Mouse (Mus musculus) monocyte, adult 59 days (primary cell): ENCODE results near the gene Olfr103. TPM values are rescaled to one million over a fixed set of nuclear protein-coding genes. Genes with fewer than 3 reads are reported as not detected.

ENCODE experiments used
- total RNA-seq, 2 experiments: library from RNA; stranded (reverse); gene quantifications; one replicate each; pipeline ENCODE4 v1.2.4; 2023

The Olfr103 gene
- total RNA-seq = not detected

DNA sequence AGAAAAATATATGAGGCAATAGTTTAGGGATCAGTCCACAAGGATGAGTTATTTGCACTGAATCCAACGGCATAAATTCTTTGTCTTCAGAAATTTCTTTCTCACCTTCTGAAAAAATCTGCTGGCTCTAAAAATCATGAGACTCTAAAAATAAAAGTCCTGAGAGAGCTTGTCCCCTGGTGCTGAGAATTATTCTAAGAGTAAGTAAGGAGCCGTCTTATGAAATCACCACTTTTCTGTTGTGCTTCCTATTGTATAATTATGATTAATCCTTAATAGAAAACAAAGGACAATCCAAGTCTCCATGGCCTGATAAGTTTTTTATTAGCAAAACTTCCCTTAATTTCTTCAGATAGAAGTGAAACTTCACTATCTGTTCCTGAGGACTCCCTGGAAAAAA is at the start of gene Olfr103:
Gene Olfr103 (minus strand): TSS at position 101 of the 400 bp plus-strand sequence.

DNA sequence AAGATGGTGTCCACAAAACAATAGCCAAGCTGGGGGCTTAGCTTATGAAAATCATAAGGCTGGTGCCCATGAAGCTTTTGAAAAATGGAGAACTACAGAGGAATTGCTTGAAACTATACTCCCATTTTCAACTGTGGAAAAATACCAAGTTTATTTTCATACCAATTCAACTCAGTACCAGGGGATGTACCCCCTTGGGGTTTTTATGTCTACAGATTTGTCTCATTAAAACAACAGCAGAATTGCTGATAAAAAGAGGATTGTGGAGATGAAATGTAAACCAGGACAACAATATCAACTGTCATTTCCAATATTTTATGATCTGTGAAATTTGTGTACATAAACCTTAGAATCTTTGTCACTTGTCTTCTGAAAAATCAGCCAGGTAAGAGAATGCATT is 39.2 kb upstream of the Olfr103 start, which contains the start of gene Olfr105-ps:
Gene Olfr105-ps (plus strand): TSS at position 301 of the 400 bp plus-strand sequence.

GRCm38 (mm10) chr17:37359282-37359681 is 19.8 kb upstream of the Olfr103 start, which contains the start of gene Olfr104-ps:
Gene Olfr104-ps (plus strand): TSS chr17:37359582.

GRCm38 (mm10) chr17:37316954-37317353 is 22.5 kb downstream of the Olfr103 start, which contains the start of gene Olfr102:
Gene Olfr102 (minus strand): TSS chr17:37317054.

GRCm38 (mm10) chr17:37304213-37304612 is 35.3 kb downstream of the Olfr103 start, which contains the start of gene Olfr101:
Gene Olfr101 (minus strand): TSS chr17:37304313.

Other genes starting within 250 kb of the Olfr103 start
- not detected for gene Olfr91, start 241.4 kb downstream of the Olfr103 start, total RNA-seq
- not detected for gene Olfr92, start 219.6 kb downstream of the Olfr103 start, total RNA-seq
- gene Olfr93, start 178.2 kb downstream of the Olfr103 start, total RNA-seq = not detected
- 10 to 100 TPM in 1 of 2 experiments, 1 to 10 TPM in 1; 6.6 to 10.8 TPM for gene Ubd, start 145.8 kb downstream of the Olfr103 start, total RNA-seq
- not detected for gene Olfr94, start 138.7 kb downstream of the Olfr103 start, total RNA-seq
- not detected for gene Olfr95, start 126.6 kb downstream of the Olfr103 start, total RNA-seq
- not detected for gene Olfr96, start 119.6 kb downstream of the Olfr103 start, total RNA-seq
- gene Olfr97, start 102.4 kb downstream of the Olfr103 start, total RNA-seq = not detected
- gene Olfr98, start 75.9 kb downstream of the Olfr103 start, total RNA-seq = not detected
- 10 to 100 TPM; 29.0 to 30.6 TPM for gene H2-M3, start 69.5 kb downstream of the Olfr103 start, total RNA-seq
- gene Olfr99, start 56.2 kb downstream of the Olfr103 start, total RNA-seq = not detected
- not detected for gene Olfr101, start 35.4 kb downstream of the Olfr103 start, total RNA-seq
- not detected for gene Olfr102, start 22.6 kb downstream of the Olfr103 start, total RNA-seq
- gene Olfr104-ps, start 19.9 kb upstream of the Olfr103 start, total RNA-seq = not detected
- not detected for gene Olfr105-ps, start 39.3 kb upstream of the Olfr103 start, total RNA-seq
- not detected for gene Olfr106-ps, start 50.7 kb upstream of the Olfr103 start, total RNA-seq
- gene Olfr107, start 59.5 kb upstream of the Olfr103 start, total RNA-seq = not detected
- gene Olfr108, start 105.8 kb upstream of the Olfr103 start, total RNA-seq = not detected
- gene Olfr109, start 119.2 kb upstream of the Olfr103 start, total RNA-seq = not detected
- 1 to 10 TPM; 7.7 to 9.7 TPM for gene H2-M2, start 143.9 kb upstream of the Olfr103 start, total RNA-seq
- under 1 TPM in 1 of 2 experiments, not detected in 1; 0.64 TPM for gene Olfr110, start 152.8 kb upstream of the Olfr103 start, total RNA-seq
- 1 to 10 TPM in 1 of 2 experiments, under 1 TPM in 1; 0.68 to 1.2 TPM for gene Olfr111, start 168.3 kb upstream of the Olfr103 start, total RNA-seq
- not detected for gene Olfr112, start 229.8 kb upstream of the Olfr103 start, total RNA-seq
- gene Olfr113, start 238.0 kb upstream of the Olfr103 start, total RNA-seq = not detected